Mouse (Mus musculus): Measurements from ENCODE around the gene Ncam1. TPM values are rescaled to one million over a fixed set of nuclear protein-coding genes. Genes with fewer than 3 reads are reported as not detected.
A peak's percentile ranks its signal among the peaks of the same experiment; 100 is the strongest.

Ncam1 gene
- polyA plus RNA-seq, 1 experiment from 2014 or later = 278 TPM

DNA sequence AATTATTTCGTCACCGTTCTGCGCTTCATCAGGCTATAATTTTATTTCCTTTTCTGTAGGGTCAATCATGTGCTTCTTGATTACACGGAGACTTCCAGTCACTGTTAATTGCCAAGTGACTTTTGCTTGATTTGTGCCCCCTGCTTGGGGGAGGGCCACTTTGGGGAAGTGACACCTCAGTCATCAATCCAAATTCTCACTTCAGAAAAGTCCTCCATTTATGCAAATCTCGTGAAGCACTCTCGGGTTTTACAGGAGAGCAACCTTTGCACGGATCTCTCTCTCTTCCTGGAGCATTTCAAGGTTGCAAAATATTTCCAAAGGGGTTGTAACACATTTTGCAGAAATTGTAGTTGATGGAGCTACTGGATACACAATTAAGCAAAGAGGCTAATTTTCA is 267.5 kb downstream of the Ncam1 start:
- Histone ChIP-seq H3K9ac (no peak overlapping the region), H3K4me2 (replicated peaks) (no peak overlapping the region), H3K4me3 (no peak overlapping the region), H3K27ac (no peak overlapping the region), H3K36me3 (peaks cover 7% of the 10 kb centered on the region; the same call in 1 of the 2 replicates), H3K9me3 (no peaks in the 10 kb centered on the region), H3K4me1 (peaks cover 25% of the 10 kb centered on the region), H3K27me3 (replicated peaks) (no peaks in the 10 kb centered on the region)
- 50% methylated on average over 7 of the region's 7 CpGs for WGBS
- ATAC-seq (ENCODE audit: low FRiP score, low read depth) = no peak

DNA sequence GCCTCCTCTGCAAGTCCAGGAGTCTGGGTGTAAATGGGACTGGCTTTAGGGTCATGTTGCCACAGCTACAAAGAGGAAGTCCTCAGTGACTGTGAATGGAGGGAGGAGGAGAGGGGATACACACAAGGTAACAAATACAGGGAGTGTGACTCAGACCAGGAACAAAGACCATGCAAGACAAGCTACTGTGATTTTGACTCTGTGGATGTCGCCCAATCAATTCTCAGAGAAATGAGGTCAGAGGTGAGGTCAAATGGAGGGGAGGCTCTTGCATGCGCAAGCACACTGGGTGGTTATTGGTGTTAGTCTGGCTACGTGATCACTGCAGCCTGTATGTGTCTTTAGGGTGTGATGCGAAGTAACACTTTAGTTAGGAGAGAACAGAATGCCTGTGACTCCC is 268.0 kb downstream of the Ncam1 start:
- H3K27ac ChIP-seq = no peak overlapping the region
- WGBS = 42% methylated on average over 4 of the region's 4 CpGs
- no peak for ATAC-seq (ENCODE audit: low FRiP score, low read depth)
- H3K27me3 ChIP-seq (replicated peaks) = no peaks in the 10 kb centered on the region
- no peak overlapping the region for H3K9ac ChIP-seq
- H3K4me1 ChIP-seq = peaks cover 22% of the 10 kb centered on the region
- H3K4me2 ChIP-seq (replicated peaks) = no peak overlapping the region
- H3K4me3 ChIP-seq = no peak overlapping the region
- H3K9me3 ChIP-seq = no peaks in the 10 kb centered on the region
- peaks cover 7% of the 10 kb centered on the region; the same call in 1 of the 2 replicates for H3K36me3 ChIP-seq

DNA sequence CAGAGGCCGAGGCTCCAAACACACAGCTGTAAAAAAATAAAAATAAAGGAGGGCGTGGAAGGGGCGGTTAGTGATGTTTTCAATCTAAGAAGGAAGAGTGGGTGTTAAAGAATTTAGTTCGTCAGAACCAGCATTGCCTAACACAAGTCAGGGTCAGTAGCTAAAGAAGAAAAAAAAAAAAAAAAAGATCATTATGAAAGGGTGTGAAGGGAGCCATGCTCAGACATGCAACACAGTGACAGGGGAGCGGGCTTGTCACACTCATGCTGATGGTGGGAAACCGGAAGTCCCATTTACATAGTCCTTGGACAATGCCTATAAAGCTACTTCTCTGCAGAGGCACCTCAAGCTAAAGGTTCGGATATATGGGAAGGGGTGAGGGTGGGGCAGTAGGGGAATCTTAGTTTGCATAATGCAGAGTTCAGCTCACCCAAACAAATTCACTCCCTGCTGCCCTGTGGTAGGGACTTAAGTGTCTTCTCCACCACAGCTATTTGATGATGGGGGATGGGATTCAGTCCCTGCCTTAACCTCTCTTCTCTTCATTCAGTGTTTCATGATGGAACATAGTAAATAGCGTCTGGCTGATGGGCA is 269.3 kb downstream of the Ncam1 start:
- WGBS = 59% methylated on average over 8 of the region's 8 CpGs
- ATAC-seq (ENCODE audit: low FRiP score, low read depth) = no peak
- no peak overlapping the region for H3K4me3 ChIP-seq
- H3K9me3 ChIP-seq = no peaks in the 10 kb centered on the region
- H3K27me3 ChIP-seq (replicated peaks) = no peaks in the 10 kb centered on the region
- H3K9ac ChIP-seq = no peak overlapping the region
- no peak overlapping the region for H3K4me2 ChIP-seq (replicated peaks)
- H3K27ac ChIP-seq = no peak overlapping the region
- H3K4me1 ChIP-seq = peaks cover 15% of the 10 kb centered on the region
- H3K36me3 ChIP-seq = peaks cover 7% of the 10 kb centered on the region; the same call in 1 of the 2 replicates

DNA sequence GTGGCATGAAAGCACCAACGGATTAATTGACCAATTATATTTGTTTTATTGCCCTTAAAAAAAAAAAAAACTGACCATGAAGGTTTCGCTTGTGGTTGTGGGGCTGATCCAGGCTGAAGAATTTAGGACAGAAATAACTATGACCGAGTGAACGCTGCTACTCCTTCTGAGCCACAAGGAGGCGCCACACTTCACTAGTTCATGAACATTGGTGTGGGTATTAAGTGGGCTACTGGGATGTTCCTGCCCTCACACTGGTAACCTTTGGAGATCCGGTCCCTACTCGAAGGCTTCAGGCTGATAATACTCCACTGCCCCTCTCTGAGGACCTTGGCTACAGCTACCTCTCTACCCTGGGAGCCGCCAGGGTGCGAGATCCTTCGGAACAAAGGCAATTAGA is 269.8 kb downstream of the Ncam1 start:
- H3K4me2 ChIP-seq (replicated peaks) = no peak overlapping the region
- no peak overlapping the region for H3K9ac ChIP-seq
- no peaks in the 10 kb centered on the region for H3K9me3 ChIP-seq
- no peak overlapping the region for H3K27ac ChIP-seq
- H3K4me3 ChIP-seq = no peak overlapping the region
- no peak for ATAC-seq (ENCODE audit: low FRiP score, low read depth)
- H3K36me3 ChIP-seq = peaks cover 7% of the 10 kb centered on the region; the same call in 1 of the 2 replicates
- no peaks in the 10 kb centered on the region for H3K27me3 ChIP-seq (replicated peaks)
- H3K4me1 ChIP-seq = peaks cover 10% of the 10 kb centered on the region
- 49% methylated on average over 10 of the region's 10 CpGs for WGBS

DNA sequence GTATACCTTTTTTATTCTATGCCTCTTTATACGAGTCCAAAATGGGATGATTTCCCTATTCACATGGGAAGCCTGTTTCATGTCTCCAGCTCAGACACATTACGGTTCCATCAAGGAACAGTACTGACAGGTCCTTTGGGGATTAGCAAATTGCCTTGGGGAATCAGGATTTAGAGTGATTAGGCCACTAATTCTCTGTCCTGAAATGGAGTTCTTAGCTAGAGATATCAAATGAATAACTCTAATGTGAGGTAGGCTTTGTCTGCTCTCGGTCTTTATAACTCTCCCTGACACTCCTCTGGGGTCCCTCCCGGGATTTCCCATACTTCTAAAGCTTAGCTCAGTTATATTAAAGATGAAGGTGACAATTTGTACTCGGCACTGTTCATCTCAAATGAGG is 270.7 kb downstream of the Ncam1 start:
- H3K4me1 ChIP-seq = peaks cover 10% of the 10 kb centered on the region; the same call in 1 of the 2 replicates
- no peaks in the 10 kb centered on the region for H3K27me3 ChIP-seq (replicated peaks)
- no peak overlapping the region for H3K27ac ChIP-seq
- H3K4me3 ChIP-seq = no peak overlapping the region
- H3K9me3 ChIP-seq = no peaks in the 10 kb centered on the region
- no peak for ATAC-seq (ENCODE audit: low FRiP score, low read depth)
- H3K9ac ChIP-seq = no peak overlapping the region
- peaks cover 12% of the 10 kb centered on the region; the same call in 1 of the 2 replicates for H3K36me3 ChIP-seq
- 65% methylated on average over 5 of the region's 5 CpGs for WGBS
- no peak overlapping the region for H3K4me2 ChIP-seq (replicated peaks)

DNA sequence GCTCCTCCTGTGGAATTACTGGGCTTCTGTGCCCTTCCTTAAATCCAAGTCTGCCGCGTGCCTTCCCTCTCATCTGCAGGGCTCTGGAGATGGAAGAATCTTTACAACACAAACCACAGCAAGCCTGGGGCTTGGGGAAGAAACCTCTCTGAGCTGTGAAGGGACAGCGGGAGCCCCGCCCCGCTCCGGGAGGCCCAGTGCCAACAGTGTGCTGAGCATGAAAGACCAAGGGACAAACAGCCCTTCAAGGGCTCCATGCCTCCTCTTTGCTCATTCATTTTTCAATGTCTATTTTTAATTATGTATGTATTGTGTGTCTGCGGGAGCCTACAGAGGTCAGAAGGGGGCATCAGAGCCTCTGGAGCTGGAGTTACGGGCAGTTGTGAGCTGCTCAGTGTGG is 271.4 kb downstream of the Ncam1 start:
- Histone ChIP-seq H3K9ac (no peak overlapping the region), H3K27me3 (replicated peaks) (no peaks in the 10 kb centered on the region), H3K4me2 (replicated peaks) (no peak overlapping the region), H3K4me3 (no peak overlapping the region), H3K9me3 (no peaks in the 10 kb centered on the region), H3K4me1 (peaks cover 10% of the 10 kb centered on the region; the same call in 1 of the 2 replicates), H3K36me3 (peaks cover 18% of the 10 kb centered on the region; the same call in 1 of the 2 replicates), H3K27ac (0 out of 2 replicates have a peak overlapping the region, but pooled peaks have one; percentile 17)
- 58% methylated on average over 8 of the region's 8 CpGs for WGBS
- no peak for ATAC-seq (ENCODE audit: low FRiP score, low read depth)

DNA sequence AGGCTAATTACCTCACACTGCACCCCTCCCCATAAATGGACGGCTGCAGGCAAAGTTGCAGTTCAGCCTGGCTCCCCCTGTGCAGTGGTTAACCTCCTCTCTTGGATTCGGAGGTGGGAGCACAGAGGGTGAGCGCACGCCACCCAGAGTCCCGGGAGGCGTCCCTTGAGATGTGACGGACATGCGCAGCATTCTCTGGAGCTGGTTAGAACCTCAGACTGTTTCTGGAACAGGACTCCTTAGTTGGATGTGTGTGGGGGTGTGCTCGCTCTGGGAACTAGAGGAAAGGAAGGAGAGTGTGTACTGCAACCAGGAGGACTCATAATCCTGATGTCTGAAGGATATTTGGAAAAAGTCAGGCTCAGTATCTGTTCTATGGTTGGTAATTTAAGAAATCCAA is 274.0 kb downstream of the Ncam1 start:
- Histone ChIP-seq H3K4me2 (replicated peaks) (no peak overlapping the region), H3K9me3 (no peaks in the 10 kb centered on the region), H3K4me3 (no peak overlapping the region), H3K27ac (no peak overlapping the region), H3K36me3 (peaks cover 28% of the 10 kb centered on the region), H3K4me1 (peaks cover 10% of the 10 kb centered on the region; the same call in 1 of the 2 replicates), H3K27me3 (replicated peaks) (no peaks in the 10 kb centered on the region), H3K9ac (no peak overlapping the region)
- no peak for ATAC-seq (ENCODE audit: low FRiP score, low read depth)
- WGBS = 76% methylated on average over 9 of the region's 9 CpGs

DNA sequence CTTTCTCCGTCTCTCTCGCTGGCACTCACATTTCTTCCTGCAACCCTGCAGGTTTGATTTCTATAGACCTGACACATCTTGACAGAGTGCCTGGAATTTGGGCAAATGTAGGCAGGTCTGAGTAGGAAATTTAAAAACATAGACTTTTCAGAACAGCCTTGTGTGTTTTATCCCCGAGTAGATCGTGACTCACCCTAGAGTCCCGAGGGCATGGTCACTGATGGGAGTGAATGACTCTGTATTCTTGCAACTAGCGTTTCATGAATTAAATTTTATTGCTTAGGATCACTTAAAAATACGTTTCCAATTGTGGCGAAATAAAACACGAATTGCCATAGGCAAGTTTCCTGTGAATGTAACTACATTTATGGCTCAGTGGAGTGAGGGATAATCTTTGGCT is 274.8 kb downstream of the Ncam1 start:
- WGBS = 72% methylated on average over 9 of the region's 9 CpGs
- H3K9ac ChIP-seq = no peak overlapping the region
- H3K4me2 ChIP-seq (replicated peaks) = no peak overlapping the region
- no peaks in the 10 kb centered on the region for H3K27me3 ChIP-seq (replicated peaks)
- H3K4me1 ChIP-seq = peaks cover 10% of the 10 kb centered on the region; the same call in 1 of the 2 replicates
- ATAC-seq (ENCODE audit: low FRiP score, low read depth) = no peak
- no peak overlapping the region for H3K27ac ChIP-seq
- H3K36me3 ChIP-seq = peaks cover 36% of the 10 kb centered on the region
- no peak overlapping the region for H3K4me3 ChIP-seq
- H3K9me3 ChIP-seq = no peaks in the 10 kb centered on the region

DNA sequence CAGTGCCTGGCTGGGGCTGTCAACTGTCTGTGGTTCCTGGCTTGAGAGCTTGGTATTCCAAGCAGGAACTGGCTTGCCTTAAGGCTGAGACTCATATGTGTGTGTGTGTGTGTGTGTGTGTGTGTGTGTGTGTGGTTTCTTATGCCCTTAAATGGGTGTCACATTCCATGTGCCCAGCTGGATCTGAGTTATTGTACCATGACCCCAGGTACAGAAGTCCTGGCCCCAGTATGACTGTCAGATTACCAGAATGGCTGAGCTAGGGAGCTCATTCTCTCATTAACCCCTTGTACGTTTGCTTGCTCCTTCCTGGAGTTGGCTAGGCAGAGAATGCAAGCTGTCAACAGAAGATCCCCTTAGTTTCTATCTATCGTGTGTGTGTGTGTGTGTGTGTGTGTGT is 284.4 kb downstream of the Ncam1 start:
- no peak for ATAC-seq (ENCODE audit: low FRiP score, low read depth)
- Histone ChIP-seq H3K4me3 (no peak overlapping the region), H3K27ac (no peak overlapping the region), H3K9me3 (no peaks in the 10 kb centered on the region), H3K27me3 (replicated peaks) (no peaks in the 10 kb centered on the region), H3K9ac (no peak overlapping the region), H3K36me3 (peaks cover 77% of the 10 kb centered on the region), H3K4me1 (no peaks in the 10 kb centered on the region), H3K4me2 (replicated peaks) (no peak overlapping the region)
- WGBS = 84% methylated on average over 2 of the region's 2 CpGs

DNA sequence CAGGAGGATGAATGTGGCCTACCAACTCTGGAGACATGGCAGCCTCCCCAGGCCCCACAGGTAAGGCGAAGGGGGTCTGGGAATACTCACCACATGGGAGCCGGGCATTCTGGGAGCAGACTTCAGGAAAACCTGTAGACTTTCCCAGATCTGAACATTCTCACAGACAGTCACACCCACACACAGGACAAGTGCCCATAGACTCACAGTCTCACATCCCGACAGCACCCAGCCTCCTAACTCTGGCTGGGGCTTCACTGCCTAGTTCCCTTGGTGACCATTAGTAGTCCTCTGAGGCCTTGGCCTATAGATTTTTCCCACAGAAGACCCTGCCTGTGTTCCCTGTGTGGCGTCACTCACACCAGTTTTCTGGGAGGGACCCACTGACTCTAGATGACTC is 288.1 kb downstream of the Ncam1 start:
- no peak overlapping the region for H3K4me3 ChIP-seq
- no peak overlapping the region for H3K27ac ChIP-seq
- no peaks in the 10 kb centered on the region for H3K4me1 ChIP-seq
- WGBS = 95% methylated on average over 4 of the region's 4 CpGs
- peaks cover 82% of the 10 kb centered on the region for H3K36me3 ChIP-seq
- H3K9ac ChIP-seq = no peak overlapping the region
- ATAC-seq (ENCODE audit: low FRiP score, low read depth) = no peak
- no peak overlapping the region for H3K4me2 ChIP-seq (replicated peaks)
- H3K27me3 ChIP-seq (replicated peaks) = no peaks in the 10 kb centered on the region
- H3K9me3 ChIP-seq = no peaks in the 10 kb centered on the region

DNA sequence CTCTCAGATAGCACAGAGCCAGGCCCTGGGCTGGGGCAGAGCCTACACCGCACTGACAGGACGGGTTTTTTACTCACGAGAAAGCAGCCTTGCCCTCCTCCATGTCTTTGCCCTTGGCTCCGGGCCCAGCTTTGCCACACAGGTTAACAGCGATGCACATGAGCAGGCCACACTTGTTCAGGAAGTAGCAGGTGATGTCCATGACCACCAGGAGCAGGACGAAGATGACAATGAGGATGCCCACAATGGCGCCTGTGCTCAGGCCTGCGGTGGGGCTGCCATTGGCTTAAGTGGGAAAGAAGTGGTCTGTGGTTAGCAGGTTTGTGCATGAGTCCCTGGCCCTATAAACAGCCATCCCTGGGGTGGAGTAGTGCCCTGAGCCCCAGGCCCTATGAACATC is 289.1 kb downstream of the Ncam1 start:
- H3K27ac ChIP-seq = no peak overlapping the region
- no peaks in the 10 kb centered on the region for H3K4me1 ChIP-seq
- WGBS = 97% methylated on average over 8 of the region's 8 CpGs
- ATAC-seq (ENCODE audit: low FRiP score, low read depth) = no peak
- H3K27me3 ChIP-seq (replicated peaks) = no peaks in the 10 kb centered on the region
- peaks cover 81% of the 10 kb centered on the region for H3K36me3 ChIP-seq
- H3K4me3 ChIP-seq = no peak overlapping the region
- H3K4me2 ChIP-seq (replicated peaks) = no peak overlapping the region
- H3K9me3 ChIP-seq = no peaks in the 10 kb centered on the region
- H3K9ac ChIP-seq = no peak overlapping the region

DNA sequence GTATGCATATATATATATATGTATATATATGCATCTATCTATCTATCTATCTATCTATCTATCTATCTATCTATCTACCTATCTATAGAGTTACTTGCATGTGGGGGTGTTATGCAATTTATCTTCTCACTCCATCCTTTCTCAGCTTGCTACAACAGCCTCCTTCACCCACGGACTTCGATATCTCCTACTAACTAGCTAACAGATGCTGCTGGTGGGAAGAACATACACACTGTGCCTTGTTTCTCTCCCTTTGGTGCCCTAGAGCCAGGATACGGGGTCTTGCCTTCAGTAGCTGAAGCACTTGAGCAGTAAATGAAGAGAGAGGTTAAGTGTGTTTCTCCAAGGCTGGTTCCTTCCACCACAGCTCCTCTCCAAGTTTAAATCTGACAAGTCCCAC is 289.6 kb downstream of the Ncam1 start:
- H3K4me2 ChIP-seq (replicated peaks) = no peak overlapping the region
- no peaks in the 10 kb centered on the region for H3K9me3 ChIP-seq

More for the DNA sequence above, 289.6 kb downstream of the Ncam1 start:
- WGBS = 92% methylated on average over 3 of the region's 3 CpGs
- no peak overlapping the region for H3K9ac ChIP-seq
- no peaks in the 10 kb centered on the region for H3K4me1 ChIP-seq
- no peak overlapping the region for H3K4me3 ChIP-seq
- H3K27ac ChIP-seq = no peak overlapping the region
- H3K27me3 ChIP-seq (replicated peaks) = no peaks in the 10 kb centered on the region
- H3K36me3 ChIP-seq = peaks cover 75% of the 10 kb centered on the region
- no peak for ATAC-seq (ENCODE audit: low FRiP score, low read depth)
